Mouse (Mus musculus): ENCODE data around the gene 4930562C15Rik. TPM values are rescaled to one million over a fixed set of nuclear protein-coding genes. Genes with fewer than 3 reads are reported as not detected.
"Not testable (repeated sequence)": the region's sequence is repeated elsewhere in the genome, so short reads cannot be mapped to it uniquely, and the experiment has no call there.

4930562C15Rik gene
- polyA plus RNA-seq (2014; fragmentation: Nextera tagmentation; extraction: Ambion mirVana) = 0.11 and 0.17 TPM in 2 replicates

- Histone ChIP-seq H3K4me1 (replicated peaks; ENCODE audit: control insufficient read depth, insufficient read depth, low read length) (no peaks in the 10 kb centered on the region), H3K27ac (ENCODE audit: low read depth, low read length) (no peak within 1 kb of the TSS), H3K9me3 (ENCODE audit: control insufficient read depth, low read length) (no peaks in the 10 kb centered on the region), H3K27me3 (ENCODE audit: control insufficient read depth, insufficient read depth, low read length) (no peaks in the 10 kb centered on the region), H3K36me3 (ENCODE audit: control insufficient read depth, insufficient read depth, low read length) (no peaks in the 10 kb centered on the region), H3K9ac (ENCODE audit: low read depth, low read length) (no peak within 1 kb of the TSS), H3K4me2 (replicated peaks; ENCODE audit: low read depth, low read length) (no peak within 1 kb of the TSS), H3K4me3 (ENCODE audit: low read depth, low read length) (no peak within 1 kb of the TSS)
- ATAC-seq (ENCODE audit: low FRiP score) (no peak), DNase-seq (ENCODE audit: low spot score) (no peak)
- WGBS = 83% methylated on average over 3 of the region's 3 CpGs
These were observed at the start of gene 4930562C15Rik for GRCm38 (mm10) chr16:4835191-4835590. Gene 4930562C15Rik (plus strand): TSS chr16:4835416.

GRCm38 (mm10) chr16:4785706-4786105 lies 49.5 kb upstream of the 4930562C15Rik start:
- H3K4me3 ChIP-seq (ENCODE audit: low read depth, low read length) = no peak overlapping the region
- ATAC-seq (ENCODE audit: low FRiP score) (no peak), DNase-seq (ENCODE audit: low spot score) (no peak)
- H3K4me1 ChIP-seq (replicated peaks; ENCODE audit: control insufficient read depth, insufficient read depth, low read length) = no peaks in the 10 kb centered on the region
- no peak overlapping the region for H3K4me2 ChIP-seq (replicated peaks; ENCODE audit: low read depth, low read length)
- WGBS = 41% methylated on average over 4 of the region's 4 CpGs
- H3K27me3 ChIP-seq (ENCODE audit: control insufficient read depth, insufficient read depth, low read length) = no peaks in the 10 kb centered on the region
- H3K36me3 ChIP-seq (ENCODE audit: control insufficient read depth, insufficient read depth, low read length) = no peaks in the 10 kb centered on the region
- H3K27ac ChIP-seq (ENCODE audit: low read depth, low read length) = no peak overlapping the region
- H3K9me3 ChIP-seq (ENCODE audit: control insufficient read depth, low read length) = no peaks in the 10 kb centered on the region
- H3K9ac ChIP-seq (ENCODE audit: low read depth, low read length) = no peak overlapping the region

GRCm38 (mm10) chr16:4788176-4788575 lies 47.0 kb upstream of the 4930562C15Rik start:
- no peak overlapping the region; the same call in 1 of the 2 replicates for H3K4me3 ChIP-seq (ENCODE audit: low read depth, low read length)
- no peaks in the 10 kb centered on the region for H3K27me3 ChIP-seq (ENCODE audit: control insufficient read depth, insufficient read depth, low read length)

GRCm38 (mm10) chr16:4789311-4789768 lies 45.9 kb upstream of the 4930562C15Rik start:
- ATAC-seq (ENCODE audit: low FRiP score) = peak; percentile 67

More at GRCm38 (mm10) chr16:4788176-4788575, 47.0 kb upstream of the 4930562C15Rik start:
- no peaks in the 10 kb centered on the region for H3K36me3 ChIP-seq (ENCODE audit: control insufficient read depth, insufficient read depth, low read length)
- H3K4me1 ChIP-seq (replicated peaks; ENCODE audit: control insufficient read depth, insufficient read depth, low read length) = no peaks in the 10 kb centered on the region
- no peak overlapping the region for H3K9ac ChIP-seq (ENCODE audit: low read depth, low read length)
- DNase-seq (ENCODE audit: low spot score) = no peak
- no peaks in the 10 kb centered on the region for H3K9me3 ChIP-seq (ENCODE audit: control insufficient read depth, low read length)
- no peak for ATAC-seq (ENCODE audit: low FRiP score)
- H3K4me2 ChIP-seq (replicated peaks; ENCODE audit: low read depth, low read length) = no peak overlapping the region
- H3K27ac ChIP-seq (ENCODE audit: low read depth, low read length) = no peak overlapping the region

GRCm38 (mm10) chr16:4789810-4790559 lies 45.2 kb upstream of the 4930562C15Rik start, which contains the start of gene Cdip1:
Gene Cdip1 (minus strand): TSS chr16:4790292.
- no peaks in the 10 kb centered on the region for H3K36me3 ChIP-seq (ENCODE audit: control insufficient read depth, insufficient read depth, low read length)
- no peaks in the 10 kb centered on the region for H3K9me3 ChIP-seq (ENCODE audit: control insufficient read depth, low read length)
- peak within 1 kb of the TSS; percentile 58 for H3K4me2 ChIP-seq (replicated peaks; ENCODE audit: low read depth, low read length)
- H3K27ac ChIP-seq (ENCODE audit: low read depth, low read length) = peak within 1 kb of the TSS; percentile 95
- peak within 1 kb of the TSS; percentile 81 for H3K9ac ChIP-seq (ENCODE audit: low read depth, low read length)
- DNase-seq (ENCODE audit: low spot score) (peak; percentile 96), ATAC-seq (ENCODE audit: low FRiP score) (peak; percentile 99)
- H3K4me3 ChIP-seq (ENCODE audit: low read depth, low read length) = peak within 1 kb of the TSS; percentile 66
- WGBS = under 1% methylated on average over 51 of the region's 51 CpGs
- no peaks in the 10 kb centered on the region for H3K4me1 ChIP-seq (replicated peaks; ENCODE audit: control insufficient read depth, insufficient read depth, low read length)
- no peaks in the 10 kb centered on the region for H3K27me3 ChIP-seq (ENCODE audit: control insufficient read depth, insufficient read depth, low read length)

More at GRCm38 (mm10) chr16:4789311-4789768, 45.9 kb upstream of the 4930562C15Rik start:
- H3K9me3 ChIP-seq (ENCODE audit: control insufficient read depth, low read length) = no peaks in the 10 kb centered on the region
- H3K4me2 ChIP-seq (replicated peaks; ENCODE audit: low read depth, low read length) = peak overlapping the region; percentile 58
- peak overlapping the region; percentile 95; the same call in 1 of the 2 replicates for H3K27ac ChIP-seq (ENCODE audit: low read depth, low read length)
- under 1% methylated on average over 29 of the region's 29 CpGs for WGBS
- H3K27me3 ChIP-seq (ENCODE audit: control insufficient read depth, insufficient read depth, low read length) = no peaks in the 10 kb centered on the region
- no peak for DNase-seq (ENCODE audit: low spot score)
- H3K4me1 ChIP-seq (replicated peaks; ENCODE audit: control insufficient read depth, insufficient read depth, low read length) = no peaks in the 10 kb centered on the region
- peak overlapping the region; percentile 81 for H3K9ac ChIP-seq (ENCODE audit: low read depth, low read length)
- H3K36me3 ChIP-seq (ENCODE audit: control insufficient read depth, insufficient read depth, low read length) = no peaks in the 10 kb centered on the region
- peak overlapping the region; percentile 66 for H3K4me3 ChIP-seq (ENCODE audit: low read depth, low read length)

GRCm38 (mm10) chr16:4791332-4791731 lies 43.9 kb upstream of the 4930562C15Rik start:
- H3K27me3 ChIP-seq (ENCODE audit: control insufficient read depth, insufficient read depth, low read length) = no peaks in the 10 kb centered on the region
- DNase-seq (ENCODE audit: low spot score) = no peak
- no peaks in the 10 kb centered on the region for H3K4me1 ChIP-seq (replicated peaks; ENCODE audit: control insufficient read depth, insufficient read depth, low read length)
- ATAC-seq (ENCODE audit: low FRiP score) = no peak
- H3K4me2 ChIP-seq (replicated peaks; ENCODE audit: low read depth, low read length) = no peak overlapping the region
- no peak overlapping the region for H3K27ac ChIP-seq (ENCODE audit: low read depth, low read length)
- WGBS = 74% methylated on average over 2 of the region's 2 CpGs
- H3K9me3 ChIP-seq (ENCODE audit: control insufficient read depth, low read length) = no peaks in the 10 kb centered on the region
- H3K4me3 ChIP-seq (ENCODE audit: low read depth, low read length) = no peak overlapping the region
- no peaks in the 10 kb centered on the region for H3K36me3 ChIP-seq (ENCODE audit: control insufficient read depth, insufficient read depth, low read length)
- H3K9ac ChIP-seq (ENCODE audit: low read depth, low read length) = no peak overlapping the region

- H3K36me3 ChIP-seq (ENCODE audit: control insufficient read depth, insufficient read depth, low read length) = no peaks in the 10 kb centered on the region
- no peak overlapping the region for H3K9ac ChIP-seq (ENCODE audit: low read depth, low read length)
- H3K27me3 ChIP-seq (ENCODE audit: control insufficient read depth, insufficient read depth, low read length) = no peaks in the 10 kb centered on the region
- no peak overlapping the region for H3K4me2 ChIP-seq (replicated peaks; ENCODE audit: low read depth, low read length)
- H3K27ac ChIP-seq (ENCODE audit: low read depth, low read length) = no peak overlapping the region
- DNase-seq (ENCODE audit: low spot score) (no peak), ATAC-seq (ENCODE audit: low FRiP score) (no peak)
- no peaks in the 10 kb centered on the region for H3K9me3 ChIP-seq (ENCODE audit: control insufficient read depth, low read length)
- no peaks in the 10 kb centered on the region for H3K4me1 ChIP-seq (replicated peaks; ENCODE audit: control insufficient read depth, insufficient read depth, low read length)
- H3K4me3 ChIP-seq (ENCODE audit: low read depth, low read length) = no peak overlapping the region
- 91% methylated on average over 4 of the region's 4 CpGs for WGBS
These were observed 38.6 kb upstream of the 4930562C15Rik start for GRCm38 (mm10) chr16:4796631-4797030.

GRCm38 (mm10) chr16:4818349-4818748 lies 16.9 kb upstream of the 4930562C15Rik start:
- H3K4me3 ChIP-seq (ENCODE audit: low read depth, low read length) = no peak overlapping the region
- DNase-seq (ENCODE audit: low spot score) (no peak), ATAC-seq (ENCODE audit: low FRiP score) (no peak)
- H3K4me2 ChIP-seq (replicated peaks; ENCODE audit: low read depth, low read length) = no peak overlapping the region
- no peaks in the 10 kb centered on the region for H3K27me3 ChIP-seq (ENCODE audit: control insufficient read depth, insufficient read depth, low read length)
- no peaks in the 10 kb centered on the region for H3K4me1 ChIP-seq (replicated peaks; ENCODE audit: control insufficient read depth, insufficient read depth, low read length)
- H3K36me3 ChIP-seq (ENCODE audit: control insufficient read depth, insufficient read depth, low read length) = no peaks in the 10 kb centered on the region
- H3K9ac ChIP-seq (ENCODE audit: low read depth, low read length) = no peak overlapping the region
- no peaks in the 10 kb centered on the region for H3K9me3 ChIP-seq (ENCODE audit: control insufficient read depth, low read length)
- no peak overlapping the region for H3K27ac ChIP-seq (ENCODE audit: low read depth, low read length)
- WGBS = 75% methylated on average over 3 of the region's 3 CpGs

GRCm38 (mm10) chr16:4824466-4824865 lies 10.8 kb upstream of the 4930562C15Rik start:
- H3K36me3 ChIP-seq (ENCODE audit: control insufficient read depth, insufficient read depth, low read length); H3K9ac ChIP-seq (ENCODE audit: low read depth, low read length); ATAC-seq (ENCODE audit: low FRiP score); H3K27me3 ChIP-seq (ENCODE audit: control insufficient read depth, insufficient read depth, low read length); H3K4me3 ChIP-seq (ENCODE audit: low read depth, low read length); H3K27ac ChIP-seq (ENCODE audit: low read depth, low read length); H3K4me1 ChIP-seq (replicated peaks; ENCODE audit: control insufficient read depth, insufficient read depth, low read length); DNase-seq (ENCODE audit: low spot score); H3K4me2 ChIP-seq (replicated peaks; ENCODE audit: low read depth, low read length); H3K9me3 ChIP-seq (ENCODE audit: control insufficient read depth, low read length): not testable (repeated sequence)
- 87% methylated on average over 5 of the region's 5 CpGs for WGBS

Measured in hindbrain, embryonic 11.5 days (tissue).